Mouse (Mus musculus): ENCODE data around the gene Fam19a2. TPM values are rescaled to one million over a fixed set of nuclear protein-coding genes. Genes with fewer than 3 reads are reported as not detected.

Gene Fam19a2
- polyA plus RNA-seq, 1 experiment from 2014 or later: 0.29 TPM

- no peak for ATAC-seq (replicated peaks; ENCODE audit: extremely low read depth, insufficient read depth, low FRiP score)
- no peak overlapping the region for H3K4me3 ChIP-seq (ENCODE audit: low read length)
- H3K27ac ChIP-seq (ENCODE audit: low read length): no peak overlapping the region
- no peak overlapping the region for H3K9ac ChIP-seq (ENCODE audit: low read length)
- no peaks in the 10 kb centered on the region for H3K27me3 ChIP-seq (ENCODE audit: control insufficient read depth, insufficient read depth, low read length)
- H3K4me2 ChIP-seq (ENCODE audit: low read depth, low read length): no peak overlapping the region
- H3K9me3 ChIP-seq (replicated peaks; ENCODE audit: control insufficient read depth, low read length): no peaks in the 10 kb centered on the region
- no peaks in the 10 kb centered on the region for H3K36me3 ChIP-seq (ENCODE audit: control insufficient read depth, insufficient read depth)
- H3K4me1 ChIP-seq (ENCODE audit: control insufficient read depth, insufficient read depth, low read length): no peaks in the 10 kb centered on the region
- 85% methylated on average over 1 of the region's 1 CpGs for WGBS
Measured at GRCm38 (mm10) chr10:123567677-123568076, 303.9 kb downstream of the Fam19a2 start.

- no peaks in the 10 kb centered on the region for H3K27me3 ChIP-seq (ENCODE audit: control insufficient read depth, insufficient read depth, low read length)
- H3K36me3 ChIP-seq (ENCODE audit: control insufficient read depth, insufficient read depth): no peaks in the 10 kb centered on the region
- no peaks in the 10 kb centered on the region for H3K9me3 ChIP-seq (replicated peaks; ENCODE audit: control insufficient read depth, low read length)
- H3K4me2 ChIP-seq (ENCODE audit: low read depth, low read length): no peak overlapping the region
- no peak overlapping the region for H3K9ac ChIP-seq (ENCODE audit: low read length)
- no peak overlapping the region for H3K27ac ChIP-seq (ENCODE audit: low read length)
- 62% methylated on average over 10 of the region's 10 CpGs for WGBS
- no peaks in the 10 kb centered on the region for H3K4me1 ChIP-seq (ENCODE audit: control insufficient read depth, insufficient read depth, low read length)
- ATAC-seq (replicated peaks; ENCODE audit: extremely low read depth, insufficient read depth, low FRiP score): no peak
- H3K4me3 ChIP-seq (ENCODE audit: low read length): no peak overlapping the region
Measured at GRCm38 (mm10) chr10:123570616-123571188, 306.9 kb downstream of the Fam19a2 start.

- 74% methylated on average over 7 of the region's 7 CpGs for WGBS
Measured at GRCm38 (mm10) chr10:123572342-123573070, 308.7 kb downstream of the Fam19a2 start.

GRCm38 (mm10) chr10:123577823-123578222 is 314.0 kb downstream of the Fam19a2 start:
- Histone ChIP-seq H3K9me3 (replicated peaks; ENCODE audit: control insufficient read depth, low read length) (no peaks in the 10 kb centered on the region), H3K36me3 (ENCODE audit: control insufficient read depth, insufficient read depth) (no peaks in the 10 kb centered on the region), H3K4me2 (ENCODE audit: low read depth, low read length) (no peak overlapping the region), H3K4me3 (ENCODE audit: low read length) (no peak overlapping the region), H3K9ac (ENCODE audit: low read length) (no peak overlapping the region), H3K27me3 (ENCODE audit: control insufficient read depth, insufficient read depth, low read length) (no peaks in the 10 kb centered on the region), H3K4me1 (ENCODE audit: control insufficient read depth, insufficient read depth, low read length) (no peaks in the 10 kb centered on the region), H3K27ac (ENCODE audit: low read length) (no peak overlapping the region)
- WGBS: 78% methylated on average over 4 of the region's 4 CpGs
- ATAC-seq (replicated peaks; ENCODE audit: extremely low read depth, insufficient read depth, low FRiP score): no peak

More at GRCm38 (mm10) chr10:123572342-123573070, 308.7 kb downstream of the Fam19a2 start:
- no peak for ATAC-seq (replicated peaks; ENCODE audit: extremely low read depth, insufficient read depth, low FRiP score)
- H3K4me3 ChIP-seq (ENCODE audit: low read length): no peak overlapping the region
- no peaks in the 10 kb centered on the region for H3K27me3 ChIP-seq (ENCODE audit: control insufficient read depth, insufficient read depth, low read length)
- no peak overlapping the region for H3K9ac ChIP-seq (ENCODE audit: low read length)
- no peak overlapping the region for H3K27ac ChIP-seq (ENCODE audit: low read length)
- no peaks in the 10 kb centered on the region for H3K36me3 ChIP-seq (ENCODE audit: control insufficient read depth, insufficient read depth)
- H3K4me2 ChIP-seq (ENCODE audit: low read depth, low read length): no peak overlapping the region
- no peaks in the 10 kb centered on the region for H3K4me1 ChIP-seq (ENCODE audit: control insufficient read depth, insufficient read depth, low read length)
- no peaks in the 10 kb centered on the region for H3K9me3 ChIP-seq (replicated peaks; ENCODE audit: control insufficient read depth, low read length)

GRCm38 (mm10) chr10:123579012-123579411 is 315.2 kb downstream of the Fam19a2 start:
- H3K4me2 ChIP-seq (ENCODE audit: low read depth, low read length): no peak overlapping the region
- H3K9ac ChIP-seq (ENCODE audit: low read length): no peak overlapping the region
- ATAC-seq (replicated peaks; ENCODE audit: extremely low read depth, insufficient read depth, low FRiP score): no peak
- no peak overlapping the region for H3K27ac ChIP-seq (ENCODE audit: low read length)
- no peaks in the 10 kb centered on the region for H3K4me1 ChIP-seq (ENCODE audit: control insufficient read depth, insufficient read depth, low read length)
- no peak overlapping the region for H3K4me3 ChIP-seq (ENCODE audit: low read length)
- no peaks in the 10 kb centered on the region for H3K36me3 ChIP-seq (ENCODE audit: control insufficient read depth, insufficient read depth)
- no peaks in the 10 kb centered on the region for H3K27me3 ChIP-seq (ENCODE audit: control insufficient read depth, insufficient read depth, low read length)
- no peaks in the 10 kb centered on the region for H3K9me3 ChIP-seq (replicated peaks; ENCODE audit: control insufficient read depth, low read length)
- 71% methylated on average over 2 of the region's 2 CpGs for WGBS

- H3K4me1 ChIP-seq (ENCODE audit: control insufficient read depth, insufficient read depth, low read length): peaks cover 5% of the 10 kb centered on the region; the same call in 1 of the 2 replicates
- no peak overlapping the region for H3K9ac ChIP-seq (ENCODE audit: low read length)
- H3K4me2 ChIP-seq (ENCODE audit: low read depth, low read length): no peak overlapping the region
- no peaks in the 10 kb centered on the region for H3K9me3 ChIP-seq (replicated peaks; ENCODE audit: control insufficient read depth, low read length)
- peak overlapping the region; percentile 78 for H3K27ac ChIP-seq (ENCODE audit: low read length)
- no peaks in the 10 kb centered on the region for H3K36me3 ChIP-seq (ENCODE audit: control insufficient read depth, insufficient read depth)
- H3K4me3 ChIP-seq (ENCODE audit: low read length): no peak overlapping the region
- H3K27me3 ChIP-seq (ENCODE audit: control insufficient read depth, insufficient read depth, low read length): no peaks in the 10 kb centered on the region
- ATAC-seq (replicated peaks; ENCODE audit: extremely low read depth, insufficient read depth, low FRiP score): peak; percentile 65
Measured at GRCm38 (mm10) chr10:123595043-123595442, 331.2 kb downstream of the Fam19a2 start.

- WGBS: 80% methylated on average over 3 of the region's 3 CpGs
- no peak overlapping the region for H3K27ac ChIP-seq (ENCODE audit: low read length)
- H3K9me3 ChIP-seq (replicated peaks; ENCODE audit: control insufficient read depth, low read length): no peaks in the 10 kb centered on the region
- H3K36me3 ChIP-seq (ENCODE audit: control insufficient read depth, insufficient read depth): no peaks in the 10 kb centered on the region
- H3K4me3 ChIP-seq (ENCODE audit: low read length): no peak overlapping the region
- H3K4me2 ChIP-seq (ENCODE audit: low read depth, low read length): no peak overlapping the region
- no peak overlapping the region for H3K9ac ChIP-seq (ENCODE audit: low read length)
- H3K4me1 ChIP-seq (ENCODE audit: control insufficient read depth, insufficient read depth, low read length): peaks cover 5% of the 10 kb centered on the region; the same call in 1 of the 2 replicates
- no peaks in the 10 kb centered on the region for H3K27me3 ChIP-seq (ENCODE audit: control insufficient read depth, insufficient read depth, low read length)
- no peak for ATAC-seq (replicated peaks; ENCODE audit: extremely low read depth, insufficient read depth, low FRiP score)
Measured at GRCm38 (mm10) chr10:123597059-123597458, 333.3 kb downstream of the Fam19a2 start.

GRCm38 (mm10) chr10:123605671-123606070 is 341.9 kb downstream of the Fam19a2 start:
- Histone ChIP-seq H3K9ac (ENCODE audit: low read length) (no peak overlapping the region), H3K9me3 (replicated peaks; ENCODE audit: control insufficient read depth, low read length) (no peaks in the 10 kb centered on the region)

GRCm38 (mm10) chr10:123626691-123627090 is 362.9 kb downstream of the Fam19a2 start:
- WGBS: 78% methylated on average over 2 of the region's 2 CpGs
- ATAC-seq (replicated peaks; ENCODE audit: extremely low read depth, insufficient read depth, low FRiP score): no peak

More at GRCm38 (mm10) chr10:123605671-123606070, 341.9 kb downstream of the Fam19a2 start:
- Histone ChIP-seq H3K4me2 (ENCODE audit: low read depth, low read length) (no peak overlapping the region), H3K4me1 (ENCODE audit: control insufficient read depth, insufficient read depth, low read length) (no peaks in the 10 kb centered on the region), H3K27ac (ENCODE audit: low read length) (no peak overlapping the region), H3K36me3 (ENCODE audit: control insufficient read depth, insufficient read depth) (no peaks in the 10 kb centered on the region), H3K4me3 (ENCODE audit: low read length) (no peak overlapping the region), H3K27me3 (ENCODE audit: control insufficient read depth, insufficient read depth, low read length) (no peaks in the 10 kb centered on the region)
- no peak for ATAC-seq (replicated peaks; ENCODE audit: extremely low read depth, insufficient read depth, low FRiP score)
- 46% methylated on average over 2 of the region's 2 CpGs for WGBS

More at GRCm38 (mm10) chr10:123626691-123627090, 362.9 kb downstream of the Fam19a2 start:
- H3K4me2 ChIP-seq (ENCODE audit: low read depth, low read length): no peak overlapping the region
- H3K4me3 ChIP-seq (ENCODE audit: low read length): no peak overlapping the region
- H3K9me3 ChIP-seq (replicated peaks; ENCODE audit: control insufficient read depth, low read length): no peaks in the 10 kb centered on the region
- no peak overlapping the region for H3K9ac ChIP-seq (ENCODE audit: low read length)
- H3K36me3 ChIP-seq (ENCODE audit: control insufficient read depth, insufficient read depth): no peaks in the 10 kb centered on the region
- H3K4me1 ChIP-seq (ENCODE audit: control insufficient read depth, insufficient read depth, low read length): peaks cover 10% of the 10 kb centered on the region
- no peak overlapping the region for H3K27ac ChIP-seq (ENCODE audit: low read length)
- H3K27me3 ChIP-seq (ENCODE audit: control insufficient read depth, insufficient read depth, low read length): no peaks in the 10 kb centered on the region
